Mouse (Mus musculus): ENCODE measurements at regions not wholly inside any gene's neighbourhood (a gene's known extent, or its start where the extent isn't known, plus 50 kb on each side); places are given as distances from the start of the nearest gene placed in this dataset.
A peak's percentile ranks its signal among the peaks of the same experiment; 100 is the strongest.
"Not testable (repeated sequence)": the region's sequence is repeated elsewhere in the genome, so short reads cannot be mapped to it uniquely, and the experiment has no call there.

DNA sequence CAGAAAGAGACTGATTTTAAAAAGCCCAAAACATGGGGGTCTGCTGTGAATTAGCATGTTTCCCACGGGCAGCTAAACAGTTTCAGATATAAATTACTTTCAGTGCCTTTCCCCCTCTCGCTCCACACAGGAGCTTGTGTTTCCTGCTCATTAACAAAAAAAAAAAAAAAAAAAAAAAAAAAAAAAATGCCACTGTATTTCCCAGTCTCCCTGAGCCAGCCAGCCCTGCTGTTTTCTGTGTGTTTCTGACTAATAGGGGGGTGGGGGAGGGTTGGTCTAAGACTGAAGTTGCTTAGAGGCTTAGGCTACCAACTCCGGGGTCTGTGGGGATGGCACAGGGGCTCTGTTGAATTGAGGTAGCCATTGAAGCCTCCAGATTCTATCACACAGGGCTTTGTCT lies 97.0 kb downstream of the Enc1 start:
- no peak for DNase-seq

- DNase-seq, result peak; percentile 85
Observed at GRCm38 (mm10) chr13:97337296-97337731, 96.4 kb downstream of the Enc1 start.

DNA sequence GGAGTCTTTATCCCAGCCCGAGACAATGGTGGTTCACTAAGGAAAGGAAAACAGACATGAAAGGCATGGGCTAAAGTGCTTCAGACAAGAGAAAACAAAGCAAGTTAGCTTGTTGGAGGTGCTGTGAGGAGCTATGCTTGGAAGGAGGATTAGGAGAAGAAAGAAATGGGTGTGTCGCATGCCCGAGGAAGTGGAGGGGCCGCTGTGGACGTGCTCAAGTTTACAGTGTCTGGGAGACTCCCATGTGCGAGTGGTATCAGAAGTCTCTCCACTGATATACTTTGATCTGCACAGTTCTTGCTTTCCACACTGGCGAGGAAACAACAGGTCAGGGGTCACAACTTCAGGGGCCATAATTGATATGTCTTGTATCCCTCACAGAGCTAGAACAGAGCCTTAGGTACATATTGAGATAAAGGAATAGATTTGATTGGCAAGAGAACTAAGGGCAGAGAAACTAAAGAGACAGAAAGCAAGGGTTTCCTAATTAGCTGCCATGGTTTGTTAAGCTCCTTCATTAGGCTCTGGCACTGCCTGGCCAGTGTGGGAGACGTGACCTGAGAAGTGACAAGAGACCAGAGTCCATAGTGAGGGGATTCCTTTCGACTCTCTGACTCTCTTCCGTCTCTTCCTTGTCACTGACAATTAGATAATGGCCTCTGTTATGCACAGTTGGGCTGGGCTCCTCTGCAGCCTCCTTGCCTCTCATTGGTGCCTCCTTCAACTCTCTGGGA lies 93.1 kb downstream of the Enc1 start:
- no peak for DNase-seq

DNA sequence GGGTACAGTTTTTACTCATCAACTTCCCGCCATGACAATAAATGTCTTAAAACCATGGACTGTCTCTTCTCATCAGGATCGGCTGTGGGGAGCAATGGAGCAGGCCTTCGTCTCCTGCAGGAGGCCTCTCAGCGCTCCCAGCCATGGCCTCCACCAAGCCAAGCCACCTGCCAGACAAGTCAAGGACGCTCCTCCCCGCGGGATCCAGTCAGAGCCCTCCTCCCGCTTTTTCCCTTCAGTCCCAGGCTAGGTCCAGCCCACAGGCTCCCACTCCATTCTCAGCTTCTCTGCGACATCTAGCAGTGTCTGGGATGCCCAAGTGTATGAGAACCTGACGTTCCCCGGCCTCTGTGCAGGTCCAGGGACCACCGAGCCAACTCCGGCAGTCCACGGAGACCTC lies 90.2 kb downstream of the Enc1 start:
- DNase-seq, result no peak

DNA sequence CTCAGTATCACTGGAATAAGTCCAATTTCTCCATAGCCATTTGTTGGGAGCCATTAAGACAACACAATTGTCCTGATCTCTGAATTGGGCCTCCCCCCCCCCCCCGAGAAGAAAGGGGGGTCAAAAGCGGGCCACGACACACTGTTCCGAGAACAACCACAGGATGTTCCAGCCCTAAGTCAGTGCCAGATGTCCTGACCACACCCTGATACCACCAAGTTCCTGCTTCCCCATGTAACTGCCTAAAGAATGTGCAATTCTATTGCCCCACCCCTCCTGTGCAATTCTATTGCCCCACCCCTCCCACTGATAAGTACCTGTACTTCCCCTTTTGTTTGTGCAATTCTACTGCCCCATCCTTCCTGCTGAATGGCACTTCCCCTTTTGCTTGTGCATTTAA lies 80.4 kb downstream of the Enc1 start:
- not testable (repeated sequence) for DNase-seq

- no peak for DNase-seq
Observed at GRCm38 (mm10) chr13:97320756-97321155, 79.9 kb downstream of the Enc1 start.

GRCm38 (mm10) chr13:97320298-97320697 lies 79.4 kb downstream of the Enc1 start:
- DNase-seq, result no peak

DNA sequence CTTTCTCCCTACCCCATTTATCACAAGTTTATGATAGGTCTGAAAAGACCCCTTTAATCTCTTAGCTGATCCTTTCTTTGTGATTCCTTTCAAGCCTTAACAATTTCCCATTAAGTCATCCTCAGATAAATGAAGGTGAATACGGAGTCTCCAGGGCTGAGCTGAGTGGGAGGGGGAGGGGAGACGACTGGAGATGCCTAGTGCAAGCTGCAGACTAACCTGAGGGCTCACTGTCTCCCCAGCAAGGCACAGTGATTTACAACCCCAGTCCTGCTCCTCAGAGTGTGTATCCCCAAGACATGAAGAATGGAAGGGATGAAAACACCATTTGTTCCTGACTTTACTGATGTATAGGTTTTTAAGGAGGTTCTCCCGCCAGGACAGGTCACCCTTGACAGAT lies 76.7 kb downstream of the Enc1 start:
- no peak for DNase-seq

DNA sequence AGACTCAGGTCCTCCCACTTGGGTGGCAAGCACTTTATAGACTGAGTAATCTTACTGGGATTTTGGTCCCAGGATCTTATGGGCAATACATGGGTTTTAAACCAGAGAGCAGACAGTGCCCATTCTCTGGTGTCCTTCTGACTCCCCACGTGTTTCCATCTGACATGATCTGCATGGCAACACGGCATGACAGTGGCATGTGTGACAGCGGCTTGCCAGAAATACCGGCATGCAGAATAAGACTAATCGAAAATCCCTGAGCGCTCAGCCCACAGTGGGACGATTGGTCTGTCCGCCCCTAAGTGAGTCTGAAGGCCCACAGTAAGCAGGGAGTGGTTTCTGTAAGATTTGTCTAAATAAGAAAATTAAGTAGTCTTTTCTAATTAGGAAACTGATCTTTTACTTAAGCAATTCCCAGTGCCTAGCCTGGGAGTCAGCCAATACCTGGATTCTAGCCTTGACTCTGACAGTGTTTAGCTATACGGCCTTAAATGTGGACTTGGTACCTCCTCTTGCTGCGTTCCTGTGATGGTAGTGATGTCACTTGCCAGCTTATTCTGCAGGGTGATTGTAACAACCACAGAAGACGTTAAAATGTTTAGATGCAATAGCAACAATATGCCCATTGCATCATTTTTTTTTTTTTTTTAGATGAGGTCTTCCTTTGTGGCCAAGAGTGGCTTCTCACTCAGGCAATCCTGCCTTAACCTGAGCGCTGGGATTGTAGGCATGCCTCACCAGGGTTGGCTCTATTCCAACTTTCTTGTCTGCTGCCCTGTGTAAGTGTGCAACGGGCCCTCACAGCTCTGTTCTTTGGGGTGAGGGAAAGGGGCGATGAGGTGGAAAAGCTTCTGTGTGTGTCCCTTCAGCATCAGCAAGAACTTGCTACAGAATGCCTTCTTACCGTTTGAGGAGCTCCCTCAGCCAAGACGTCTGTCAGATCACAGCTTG lies 71.8 kb downstream of the Enc1 start:
- DNase-seq, result no peak

GRCm38 (mm10) chr13:97311340-97311739 lies 70.4 kb downstream of the Enc1 start:
- no peak for DNase-seq

DNA sequence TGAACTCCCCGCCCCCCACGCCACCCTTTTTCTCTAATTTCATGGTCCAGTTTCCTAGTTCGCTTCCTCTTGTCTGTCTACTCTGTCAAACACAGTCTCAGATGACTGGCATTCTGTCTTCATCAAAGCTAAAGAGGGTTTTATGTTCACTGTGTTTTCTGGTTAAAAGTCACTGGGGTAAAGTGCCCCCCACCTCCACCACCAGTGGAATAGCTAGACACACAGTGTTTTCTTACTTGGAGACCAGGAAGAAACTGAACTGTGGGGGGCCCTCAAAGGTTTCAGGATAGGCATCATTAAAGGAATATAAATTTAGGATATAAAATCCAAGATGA lies 69.9 kb downstream of the Enc1 start:
- no peak for DNase-seq

DNA sequence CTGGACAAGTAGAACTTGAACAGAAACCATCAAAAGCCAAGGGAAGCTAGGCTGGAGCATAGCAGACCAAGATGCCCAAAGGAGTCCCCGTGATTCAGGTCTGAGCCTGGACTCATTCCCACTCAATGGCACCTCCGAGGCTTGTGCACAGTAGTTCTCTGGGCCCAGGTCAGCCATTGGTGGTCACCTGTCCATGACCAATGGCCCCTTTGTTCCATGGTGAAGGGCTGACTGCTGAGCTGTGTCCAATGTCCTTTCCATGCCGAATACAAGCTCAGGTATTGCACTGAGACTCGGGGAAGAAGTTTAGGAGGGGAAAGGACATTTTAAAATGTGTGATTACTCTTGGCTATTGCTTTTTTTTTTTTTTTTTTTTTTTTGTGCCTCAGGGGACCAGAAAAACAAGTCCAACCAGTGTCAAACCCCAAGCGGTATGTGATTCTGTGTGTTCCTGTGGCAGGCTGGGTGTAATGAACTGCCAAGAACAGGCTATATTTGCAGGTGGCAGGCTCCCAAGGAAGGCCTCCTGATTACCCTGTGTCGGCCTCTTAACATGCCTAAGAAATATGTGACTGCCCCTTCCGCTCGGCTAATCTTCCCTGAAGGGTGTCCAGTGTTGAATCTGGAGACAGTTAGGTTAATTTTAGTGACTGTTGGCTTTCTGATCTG lies 69.4 kb downstream of the Enc1 start:
- DNase-seq, result peak; percentile 25

DNA sequence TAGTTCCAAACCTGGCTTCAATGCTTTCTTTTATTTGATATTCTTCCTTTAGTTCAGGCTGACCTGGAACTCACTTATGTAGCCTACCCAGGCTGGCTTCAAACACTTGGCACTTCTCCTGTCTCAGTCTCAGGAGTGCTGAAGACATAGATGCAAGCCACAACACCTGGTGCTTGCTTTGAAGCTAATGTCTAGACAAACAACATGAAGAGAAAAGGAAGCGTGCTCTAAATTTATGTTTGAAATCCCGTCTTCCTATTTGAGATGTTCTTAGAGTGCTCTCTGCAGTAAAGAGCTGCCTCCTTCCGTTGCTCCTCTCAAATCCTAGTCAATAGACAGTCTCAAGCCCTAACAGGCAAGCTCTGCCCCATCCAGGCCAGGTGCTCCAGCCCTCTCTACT lies 68.5 kb downstream of the Enc1 start:
- no peak for DNase-seq

- DNase-seq, result no peak
Observed at GRCm38 (mm10) chr13:97308431-97308830, 67.5 kb downstream of the Enc1 start.
